Mouse (Mus musculus) adrenal gland, postnatal 0 days (tissue): ENCODE results near the gene Lrmp. TPM values are rescaled to one million over a fixed set of nuclear protein-coding genes. Genes with fewer than 3 reads are reported as not detected.

Experiments
- polyA plus RNA-seq: library from polyadenylated mRNA; unstranded; fragments of >200 nt; fragmentation: Nextera tagmentation; extraction: Ambion mirVana; gene quantifications from 2 replicates; pipeline ENCODE4 v1.2.1, GENCODE M21; 2015

Lrmp gene
- polyA plus RNA-seq = 4.0 TPM in 2 replicates

DNA sequence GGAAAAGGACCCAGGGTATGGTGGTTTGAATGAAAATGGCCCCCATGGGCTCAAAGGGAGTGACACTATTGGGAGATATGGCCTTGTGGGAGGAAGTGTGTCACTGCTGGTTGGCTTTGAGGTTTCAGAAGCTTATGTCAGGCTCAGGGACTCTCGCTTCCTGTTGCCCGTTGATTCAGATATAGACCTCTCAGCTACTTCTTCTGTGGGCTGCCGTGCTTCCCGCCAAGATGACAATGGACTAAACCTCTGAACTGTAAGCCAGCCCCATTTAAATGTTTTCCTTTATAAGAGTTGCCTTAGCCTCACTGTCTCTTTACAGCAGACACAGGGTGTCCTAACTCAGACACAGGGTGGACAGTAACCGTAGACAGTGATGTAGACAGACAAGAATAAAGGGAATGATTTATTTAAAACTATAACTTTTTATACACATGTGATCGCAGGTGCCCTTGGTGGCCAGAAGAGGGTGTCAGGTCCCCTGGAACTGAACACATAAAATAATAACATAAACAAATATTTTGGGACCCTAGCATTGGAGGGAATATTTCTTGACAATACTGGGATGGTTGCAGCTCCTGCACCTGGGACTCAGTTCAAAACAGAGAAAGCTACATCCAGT lies at the start of gene Lrmp:
Lrmp (plus strand) TSS at position 178 of the 622 bp plus-strand sequence.

GRCm38 (mm10) chr6:145075548-145076224 lies 39.8 kb upstream of the Lrmp start, which contains the start of gene Bcat1:
TSS of gene Bcat1 (minus strand) at chr6:145076184.

DNA sequence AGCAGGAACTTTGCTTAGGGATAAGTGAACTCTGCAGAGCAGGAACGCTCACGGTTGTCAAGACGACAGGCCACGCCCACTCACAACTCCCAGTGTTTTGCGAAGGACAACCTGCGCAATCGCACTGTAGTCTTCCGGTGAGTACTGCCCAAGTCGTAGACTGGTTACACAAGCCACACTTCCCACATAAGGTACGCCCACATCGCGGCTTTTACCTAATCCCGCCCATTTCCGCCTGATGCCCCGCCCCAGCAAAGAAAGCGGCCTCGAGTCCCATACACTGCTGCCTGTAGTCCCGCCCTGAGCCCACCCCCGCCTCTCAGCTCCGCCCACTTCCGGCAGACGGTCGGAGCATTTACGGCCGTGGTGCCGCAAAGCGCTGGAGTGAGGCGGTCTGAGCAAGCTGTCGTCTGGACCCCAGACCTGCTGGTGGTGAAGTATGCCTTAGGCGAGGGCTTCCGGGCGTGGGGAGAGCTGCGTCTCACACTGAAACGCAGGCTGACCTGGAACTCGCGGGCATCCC lies 95.4 kb downstream of the Lrmp start, which contains the start of the genes Casc1 and Etfrf1:
Casc1 (minus strand) TSS at position 190 of the 523 bp plus-strand sequence.
Etfrf1 (plus strand) TSS at position 319 of the 523 bp plus-strand sequence.

Other genes with a start within 250 kb of the Lrmp start
- gene Bcat1, start 39.5 kb upstream of the Lrmp start, polyA plus RNA-seq = 4.4 and 11.8 TPM in 2 replicates
- 0.17 and 0.57 TPM in 2 replicates for gene Casc1, start 95.4 kb downstream of the Lrmp start, polyA plus RNA-seq
- gene Etfrf1, start 95.5 kb downstream of the Lrmp start, polyA plus RNA-seq = 131 and 135 TPM in 2 replicates
- gene Kras, start 134.6 kb downstream of the Lrmp start, polyA plus RNA-seq = 34.7 and 41.5 TPM in 2 replicates